Mouse (Mus musculus) liver, embryonic 13.5 days (tissue): Measurements from ENCODE around the gene Nkain2. TPM values are rescaled to one million over a fixed set of nuclear protein-coding genes. Genes with fewer than 3 reads are reported as not detected.

Experiments
- ATAC-seq: fragments of 200-750 bp; cut with Nextera tagmentation; 2 replicates; pipeline ENCODE4 v1.8.0; 2017; ENCODE audit warnings: low read depth, mild to moderate bottlenecking, moderate number of reproducible peaks, moderate library complexity
- DNase-seq: peaks from one replicate; pipeline ENCODE4 v3.0.0; 2022
- H3K27ac ChIP-seq: fragments of 300-500 bp; sonication (generic); 2 replicates; pipeline ENCODE4 v1.5.1; 2015; ENCODE audit warnings: moderate library complexity, mild to moderate bottlenecking, inconsistent platforms
- H3K27me3 ChIP-seq: fragments of 300-500 bp; sonication (generic); 2 replicates; pipeline ENCODE4 v1.6.1; 2015; ENCODE audit warnings: mild to moderate bottlenecking, inconsistent platforms
- H3K36me3 ChIP-seq: fragments of 300-500 bp; sonication (generic); 2 replicates; pipeline ENCODE4 v1.6.1; 2015; ENCODE audit warnings: mild to moderate bottlenecking, inconsistent platforms
- H3K4me1 ChIP-seq: fragments of 300-500 bp; sonication (generic); replicated peaks from 2 replicates; pipeline ENCODE4 v1.6.1; 2015; ENCODE audit warnings: inconsistent platforms
- H3K4me2 ChIP-seq: fragments of 300-500 bp; sonication (generic); 2 replicates; pipeline ENCODE4 v1.6.1; 2015; ENCODE audit warnings: inconsistent platforms, mild to moderate bottlenecking, moderate library complexity
- H3K4me3 ChIP-seq: fragments of 300-500 bp; sonication (generic); replicated peaks from 2 replicates; pipeline ENCODE4 v1.5.1; 2015; ENCODE audit warnings: mild to moderate bottlenecking, inconsistent platforms
- H3K9ac ChIP-seq: fragments of 300-500 bp; sonication (generic); 2 replicates; pipeline ENCODE4 v1.6.1; 2015; ENCODE audit warnings: mild to moderate bottlenecking, inconsistent platforms
- H3K9me3 ChIP-seq: fragments of 300-500 bp; sonication (generic); replicated peaks from 2 replicates; pipeline ENCODE4 v1.6.1; 2016; ENCODE audit warnings: inconsistent platforms
- WGBS: fragments of 180-500 bp; shearing (Covaris S2); methylation state at CpG from one replicate; pipeline ENCODE4 v1.1.7; 2015; ENCODE audit not compliant: insufficient replicate concordance; 5-methylcytosine and 5-hydroxymethylcytosine counted together
- polyA plus RNA-seq: library from polyadenylated mRNA; unstranded; fragments of >200 nt; fragmentation: Nextera tagmentation; extraction: Ambion mirVana; gene quantifications from 2 replicates; pipeline ENCODE4 v1.2.1, GENCODE M21; 2015

Nkain2 gene
- polyA plus RNA-seq, 1 experiment from 2014 or later: 0.09 TPM

- DNase-seq (no peak), ATAC-seq (no peak)
- Histone ChIP-seq H3K4me3 (no peak overlapping the region), H3K27ac (no peak overlapping the region), H3K4me1 (no peaks in the 10 kb centered on the region), H3K4me2 (no peak overlapping the region), H3K9me3 (0 out of 2 replicates have a peak, but pooled peaks cover 8% of the 10 kb centered on the region), H3K36me3 (no peaks in the 10 kb centered on the region), H3K9ac (no peak overlapping the region), H3K27me3 (no peaks in the 10 kb centered on the region)
- 71% methylated on average over 9 of the region's 9 CpGs for WGBS
Observed at GRCm38 (mm10) chr10:32312754-32313153, 577.5 kb downstream of the Nkain2 start.

GRCm38 (mm10) chr10:32301024-32301597, 589.2 kb downstream of the Nkain2 start:
- H3K9me3 ChIP-seq: no peaks in the 10 kb centered on the region
- H3K27me3 ChIP-seq: no peaks in the 10 kb centered on the region
- 68% methylated on average over 3 of the region's 3 CpGs for WGBS
- no peak overlapping the region for H3K4me2 ChIP-seq
- no peak overlapping the region for H3K27ac ChIP-seq
- H3K4me1 ChIP-seq: no peaks in the 10 kb centered on the region
- DNase-seq (no peak), ATAC-seq (no peak)
- H3K36me3 ChIP-seq: no peaks in the 10 kb centered on the region
- no peak overlapping the region for H3K9ac ChIP-seq
- no peak overlapping the region for H3K4me3 ChIP-seq

- Histone ChIP-seq H3K36me3 (no peaks in the 10 kb centered on the region), H3K9ac (no peak overlapping the region), H3K4me1 (no peaks in the 10 kb centered on the region), H3K27ac (no peak overlapping the region), H3K4me2 (no peak overlapping the region), H3K27me3 (no peaks in the 10 kb centered on the region), H3K4me3 (no peak overlapping the region), H3K9me3 (no peaks in the 10 kb centered on the region)
- DNase-seq (no peak), ATAC-seq (no peak)
- 49% methylated on average over 2 of the region's 2 CpGs for WGBS
Observed at GRCm38 (mm10) chr10:32290487-32290886, 599.8 kb downstream of the Nkain2 start.

- Histone ChIP-seq H3K27me3 (no peaks in the 10 kb centered on the region), H3K4me1 (no peaks in the 10 kb centered on the region), H3K36me3 (no peaks in the 10 kb centered on the region), H3K27ac (no peak overlapping the region), H3K4me2 (no peak overlapping the region), H3K4me3 (no peak overlapping the region), H3K9ac (no peak overlapping the region), H3K9me3 (no peaks in the 10 kb centered on the region)
- ATAC-seq (no peak), DNase-seq (no peak)
- WGBS: 70% methylated on average over 1 of the region's 1 CpGs
Observed at GRCm38 (mm10) chr10:32283690-32284089, 606.6 kb downstream of the Nkain2 start.

GRCm38 (mm10) chr10:32243266-32243882, 646.9 kb downstream of the Nkain2 start:
- DNase-seq (no peak), ATAC-seq (no peak)
- H3K27me3 ChIP-seq: no peaks in the 10 kb centered on the region
- no peaks in the 10 kb centered on the region for H3K9me3 ChIP-seq
- no peak overlapping the region for H3K4me3 ChIP-seq
- no peak overlapping the region for H3K27ac ChIP-seq
- H3K36me3 ChIP-seq: no peaks in the 10 kb centered on the region
- no peak overlapping the region for H3K9ac ChIP-seq
- H3K4me2 ChIP-seq: no peak overlapping the region
- H3K4me1 ChIP-seq: no peaks in the 10 kb centered on the region
- 43% methylated on average over 4 of the region's 4 CpGs for WGBS

GRCm38 (mm10) chr10:32241168-32241567, 649.1 kb downstream of the Nkain2 start:
- no peaks in the 10 kb centered on the region for H3K36me3 ChIP-seq
- no peak overlapping the region for H3K4me2 ChIP-seq
- no peaks in the 10 kb centered on the region for H3K4me1 ChIP-seq
- no peak for ATAC-seq
- DNase-seq: no peak
- H3K4me3 ChIP-seq: no peak overlapping the region
- no peak overlapping the region for H3K27ac ChIP-seq
- H3K9me3 ChIP-seq: no peaks in the 10 kb centered on the region
- no peaks in the 10 kb centered on the region for H3K27me3 ChIP-seq
- no peak overlapping the region for H3K9ac ChIP-seq

GRCm38 (mm10) chr10:32182951-32183350, 707.3 kb downstream of the Nkain2 start:
- 49% methylated on average over 3 of the region's 3 CpGs for WGBS
- H3K36me3 ChIP-seq: no peaks in the 10 kb centered on the region
- H3K27ac ChIP-seq: no peak overlapping the region
- no peak for DNase-seq
- ATAC-seq: no peak
- H3K27me3 ChIP-seq: no peaks in the 10 kb centered on the region
- no peak overlapping the region for H3K9ac ChIP-seq
- no peaks in the 10 kb centered on the region for H3K9me3 ChIP-seq
- H3K4me2 ChIP-seq: no peak overlapping the region
- H3K4me3 ChIP-seq: no peak overlapping the region
- H3K4me1 ChIP-seq: no peaks in the 10 kb centered on the region

- Histone ChIP-seq H3K36me3 (no peaks in the 10 kb centered on the region), H3K4me1 (no peaks in the 10 kb centered on the region), H3K27ac (no peak overlapping the region), H3K9ac (no peak overlapping the region), H3K9me3 (no peaks in the 10 kb centered on the region), H3K4me3 (no peak overlapping the region), H3K27me3 (no peaks in the 10 kb centered on the region), H3K4me2 (no peak overlapping the region)
- DNase-seq (no peak), ATAC-seq (no peak)
- 53% methylated on average over 1 of the region's 1 CpGs for WGBS
Observed at GRCm38 (mm10) chr10:32091354-32091753, 798.9 kb downstream of the Nkain2 start.

GRCm38 (mm10) chr10:32060396-32060795, 829.9 kb downstream of the Nkain2 start:
- Histone ChIP-seq H3K27me3 (no peaks in the 10 kb centered on the region), H3K9ac (no peak overlapping the region), H3K4me1 (no peaks in the 10 kb centered on the region), H3K4me2 (no peak overlapping the region), H3K36me3 (no peaks in the 10 kb centered on the region), H3K4me3 (no peak overlapping the region), H3K27ac (no peak overlapping the region), H3K9me3 (no peaks in the 10 kb centered on the region)
- DNase-seq (no peak), ATAC-seq (no peak)
- WGBS: 62% methylated on average over 6 of the region's 6 CpGs

- Histone ChIP-seq H3K4me1 (no peaks in the 10 kb centered on the region), H3K36me3 (no peaks in the 10 kb centered on the region), H3K27ac (no peak overlapping the region), H3K4me2 (no peak overlapping the region), H3K9me3 (no peaks in the 10 kb centered on the region), H3K27me3 (no peaks in the 10 kb centered on the region), H3K4me3 (no peak overlapping the region), H3K9ac (no peak overlapping the region)
- ATAC-seq (no peak), DNase-seq (no peak)
- 64% methylated on average over 2 of the region's 2 CpGs for WGBS
Observed at GRCm38 (mm10) chr10:32058251-32058650, 832.0 kb downstream of the Nkain2 start.

- H3K27ac ChIP-seq: no peak overlapping the region
- no peak overlapping the region for H3K4me3 ChIP-seq
- H3K36me3 ChIP-seq: no peaks in the 10 kb centered on the region
- H3K27me3 ChIP-seq: no peaks in the 10 kb centered on the region
- H3K9me3 ChIP-seq: no peaks in the 10 kb centered on the region
- DNase-seq (no peak), ATAC-seq (no peak)
- no peak overlapping the region for H3K4me2 ChIP-seq
- H3K4me1 ChIP-seq: no peaks in the 10 kb centered on the region
- H3K9ac ChIP-seq: no peak overlapping the region
- 54% methylated on average over 5 of the region's 5 CpGs for WGBS
Observed at GRCm38 (mm10) chr10:32052546-32053295, 837.5 kb downstream of the Nkain2 start.

- ATAC-seq (no peak), DNase-seq (no peak)
- Histone ChIP-seq H3K4me3 (no peak overlapping the region), H3K4me1 (no peaks in the 10 kb centered on the region), H3K9me3 (no peaks in the 10 kb centered on the region), H3K36me3 (no peaks in the 10 kb centered on the region), H3K4me2 (no peak overlapping the region), H3K27ac (no peak overlapping the region), H3K9ac (no peak overlapping the region), H3K27me3 (no peaks in the 10 kb centered on the region)
- 53% methylated on average over 6 of the region's 6 CpGs for WGBS
Observed at GRCm38 (mm10) chr10:32052045-32052444, 838.2 kb downstream of the Nkain2 start.
